Mouse (Mus musculus) left cerebral cortex, postnatal 25 days (tissue): ENCODE results near the gene Fgf8. TPM values are rescaled to one million over a fixed set of nuclear protein-coding genes. Genes with fewer than 3 reads are reported as not detected.

Source experiments
- DNase-seq, 2 experiments: peaks; one replicate each; pipeline ENCODE4 v3.0.0; 2022; ENCODE audit warnings: low spot score in 2 of 2, mixed read lengths in 1 of 2
- intact Hi-C: fragments of 180-260 bp; cut with DNase I; formaldehyde crosslinking; loops from one replicate; pipeline ENCODE4 v1.15.1; 2025
- total RNA-seq, 2 experiments: library from RNA; stranded (reverse); gene quantifications; 2 replicates each; pipeline ENCODE4 v1.2.3; 2021

The Fgf8 gene
- total RNA-seq, 2 experiments from 2014 or later: not detected

GRCm38 (mm10) chr19:45749243-45750043, 6.7 kb upstream of the Fgf8 start, which contains the start of gene Npm3:
Gene Npm3 (minus strand): TSS chr19:45749591.
- intact Hi-C loops: loop anchor here (5.0 kb wide), 1 partner anchor 92 kb away; no protein-coding TSS in a partner anchor
- DNase-seq: peak; percentile 81 to 85

GRCm38 (mm10) chr19:45748691-45749242, 6.1 kb upstream of the Fgf8 start:
- intact Hi-C loops: loop anchor here (5.0 kb wide), 1 partner anchor 91 kb away; no protein-coding TSS in a partner anchor
- DNase-seq: peak in 1 of 2 experiments; percentile 9

GRCm38 (mm10) chr19:45748206-45748605, 5.5 kb upstream of the Fgf8 start:
- no peak for DNase-seq
- intact Hi-C loops: loop anchor here (5.0 kb wide), 1 partner anchor 91 kb away; no protein-coding TSS in a partner anchor

GRCm38 (mm10) chr19:45747028-45747867, 4.5 kb upstream of the Fgf8 start:
- DNase-seq: peak; percentile 86 to 88
- intact Hi-C loops: loop anchor here (2.0 to 5.0 kb wide), 3 partner anchors 90 to 526 kb away; no protein-coding TSS in a partner anchor

GRCm38 (mm10) chr19:45746153-45747020, 3.7 kb upstream of the Fgf8 start:
- intact Hi-C loops: loop anchor here (2.0 to 5.0 kb wide), 3 partner anchors 89 to 526 kb away; no protein-coding TSS in a partner anchor

GRCm38 (mm10) chr19:45745344-45746152, 2.8 kb upstream of the Fgf8 start:
- intact Hi-C loops: loop anchor here (2.0 to 5.0 kb wide), 3 partner anchors 88 to 525 kb away; no protein-coding TSS in a partner anchor
- DNase-seq: no peak

More at GRCm38 (mm10) chr19:45746153-45747020, 3.7 kb upstream of the Fgf8 start:
- peak; percentile 71 to 78 for DNase-seq

- intact Hi-C loops: no loop called here
- DNase-seq: no peak
These were observed 904 bp upstream of the Fgf8 start for GRCm38 (mm10) chr19:45743619-45744018.

GRCm38 (mm10) chr19:45742984-45743575, 365 bp upstream of the Fgf8 start:
- DNase-seq: no peak
- intact Hi-C loops: no loop called here

GRCm38 (mm10) chr19:45741431-45742217, 1.1 kb downstream of the Fgf8 start:
- intact Hi-C loops: no loop called here
- no peak for DNase-seq

GRCm38 (mm10) chr19:45740817-45741216, 1.9 kb downstream of the Fgf8 start:
- intact Hi-C loops: no loop called here
- no peak for DNase-seq

GRCm38 (mm10) chr19:45740233-45740632, 2.5 kb downstream of the Fgf8 start:
- intact Hi-C loops: no loop called here
- no peak for DNase-seq

- DNase-seq: no peak
- intact Hi-C loops: no loop called here
These were observed 4.2 kb downstream of the Fgf8 start for GRCm38 (mm10) chr19:45738521-45738920.

GRCm38 (mm10) chr19:45737846-45738484, 4.8 kb downstream of the Fgf8 start:
- intact Hi-C loops: no loop called here
- DNase-seq: no peak

- intact Hi-C loops: no loop called here
These were observed 5.4 kb downstream of the Fgf8 start for GRCm38 (mm10) chr19:45737208-45737845.

GRCm38 (mm10) chr19:45736855-45737207, 5.9 kb downstream of the Fgf8 start:
- DNase-seq: peak in 1 of 2 experiments; percentile 9
- intact Hi-C loops: no loop called here

More at GRCm38 (mm10) chr19:45737208-45737845, 5.4 kb downstream of the Fgf8 start:
- no peak for DNase-seq

GRCm38 (mm10) chr19:45736241-45736640, 6.5 kb downstream of the Fgf8 start:
- no peak for DNase-seq
- intact Hi-C loops: no loop called here
